Mouse (Mus musculus) heart, adult 10 weeks (tissue): Measurements from ENCODE around the gene Zfp773. TPM values are rescaled to one million over a fixed set of nuclear protein-coding genes. Genes with fewer than 3 reads are reported as not detected.

Experiments used
- polyA plus RNA-seq: library from polyadenylated mRNA; stranded (reverse); fragments of 350-450 nt; fragmentation: Illumina TruSeq; extraction: RNeasy Lipid Tissue Mini Kit (QIAGEN cat#74804); gene quantifications from one replicate; pipeline ENCODE4 v1.2.3, GENCODE M21; 2014; ENCODE audit warnings: low read depth, low replicate concordance

Zfp773 gene
- polyA plus RNA-seq: 0.37 TPM

GRCm38 (mm10) chr7:7136379-7136866, at the start of gene Zfp773:
Gene Zfp773, minus strand, starts transcription at chr7:7136755.

GRCm38 (mm10) chr7:7171227-7172147, 34.9 kb upstream of the Zfp773 start, which contains the start of gene Zfp418:
Gene Zfp418, plus strand, starts transcription at chr7:7171330.

GRCm38 (mm10) chr7:7120921-7121601, 15.5 kb downstream of the Zfp773 start, which contains the start of gene Zfp954:
Gene Zfp954, minus strand, starts transcription at chr7:7121488.

Other genes starting within 250 kb of the Zfp773 start
- gene Aurkc, start 141.5 kb downstream of the Zfp773 start, polyA plus RNA-seq: not detected
- gene Zfp954, start 15.3 kb downstream of the Zfp773 start, polyA plus RNA-seq: 5.6 TPM
- 1.1 TPM for gene Zfp418, start 34.6 kb upstream of the Zfp773 start, polyA plus RNA-seq
- 2.0 TPM for gene Zfp772, start 73.2 kb upstream of the Zfp773 start, polyA plus RNA-seq
- gene Vmn2r29, start 110.6 kb upstream of the Zfp773 start, polyA plus RNA-seq: not detected
- gene Gm45844, start 141.5 kb upstream of the Zfp773 start, polyA plus RNA-seq: 1.3 TPM
- gene Clcn4, start 164.1 kb upstream of the Zfp773 start, polyA plus RNA-seq: 52.1 TPM
- gene Vmn2r30, start 200.9 kb upstream of the Zfp773 start, polyA plus RNA-seq: not detected
- not detected for gene Gm45783, start 237.8 kb upstream of the Zfp773 start, polyA plus RNA-seq